Mouse (Mus musculus): Measurements from ENCODE around the gene M1ap. TPM values are rescaled to one million over a fixed set of nuclear protein-coding genes. Genes with fewer than 3 reads are reported as not detected.

M1ap gene
- polyA plus RNA-seq, 1 experiment from 2014 or later, result 12.7 TPM

DNA sequence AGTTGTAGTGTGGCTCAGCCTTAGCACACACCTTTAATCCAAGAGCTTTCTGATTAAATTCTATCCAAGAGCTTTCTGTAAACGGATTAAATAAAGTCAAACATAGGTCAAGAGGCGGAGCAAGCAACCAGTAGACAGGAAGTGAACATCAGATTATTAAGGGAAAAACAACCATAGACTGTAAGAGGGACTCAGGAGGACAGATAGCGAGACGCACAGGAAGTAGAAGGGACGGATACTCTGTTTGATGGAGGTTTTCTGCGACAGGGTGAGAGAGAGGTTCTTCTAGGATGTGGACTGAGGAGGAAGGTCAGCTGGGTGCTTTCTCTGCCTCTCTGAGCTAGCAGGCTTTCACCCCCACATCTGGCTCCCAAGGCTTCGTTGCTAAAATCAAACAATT is 63.3 kb downstream of the M1ap start:
- Histone ChIP-seq H3K9me3 (replicated peaks; ENCODE audit: control insufficient read depth, low read length) (no peaks in the 10 kb centered on the region), H3K27ac (ENCODE audit: low read length) (peak overlapping the region; percentile 76), H3K27me3 (ENCODE audit: control insufficient read depth, insufficient read depth, low read depth, low read length) (no peaks in the 10 kb centered on the region), H3K4me1 (ENCODE audit: control insufficient read depth, low read depth, low read length) (peaks cover 48% of the 10 kb centered on the region), H3K4me2 (ENCODE audit: low read depth, low read length) (peak overlapping the region; percentile 45), H3K9ac (ENCODE audit: low read depth, low read length) (peak overlapping the region; percentile 54), H3K4me3 (ENCODE audit: low read depth, low read length) (peak overlapping the region; percentile 32), H3K36me3 (ENCODE audit: control insufficient read depth, insufficient read depth) (no peaks in the 10 kb centered on the region)
- WGBS (ENCODE audit: insufficient replicate concordance), result 15% methylated on average over 7 of the region's 7 CpGs
- no peak for ATAC-seq (ENCODE audit: low read depth)

DNA sequence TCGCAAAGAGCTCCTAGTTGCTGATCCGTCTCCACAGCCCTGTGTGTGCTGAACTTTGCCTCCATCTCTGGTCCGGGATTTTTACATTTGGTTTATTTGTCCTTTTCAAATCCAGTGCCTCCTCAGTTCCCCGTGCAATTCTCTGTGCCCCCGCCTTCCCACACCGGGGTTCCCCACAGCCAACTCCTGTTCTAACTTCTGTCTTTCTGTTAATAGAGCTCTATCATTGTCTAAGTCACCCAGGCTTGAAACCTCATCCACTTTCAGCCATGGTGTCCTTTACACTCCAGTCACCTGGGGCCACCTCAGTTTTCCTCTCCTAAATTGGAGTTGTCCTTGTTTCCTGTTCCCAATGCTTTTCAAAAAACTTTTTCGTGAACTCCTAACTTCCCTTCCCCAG is 64.6 kb downstream of the M1ap start:
- Histone ChIP-seq H3K4me3 (ENCODE audit: low read depth, low read length) (no peak overlapping the region), H3K9ac (ENCODE audit: low read depth, low read length) (no peak overlapping the region), H3K27me3 (ENCODE audit: control insufficient read depth, insufficient read depth, low read depth, low read length) (no peaks in the 10 kb centered on the region), H3K27ac (ENCODE audit: low read length) (peak overlapping the region; percentile 49; the same call in 1 of the 2 replicates), H3K4me1 (ENCODE audit: control insufficient read depth, low read depth, low read length) (peaks cover 55% of the 10 kb centered on the region), H3K9me3 (replicated peaks; ENCODE audit: control insufficient read depth, low read length) (no peaks in the 10 kb centered on the region), H3K4me2 (ENCODE audit: low read depth, low read length) (no peak overlapping the region), H3K36me3 (ENCODE audit: control insufficient read depth, insufficient read depth) (no peaks in the 10 kb centered on the region)
- WGBS (ENCODE audit: insufficient replicate concordance), result 67% methylated on average over 7 of the region's 7 CpGs
- ATAC-seq (ENCODE audit: low read depth), result no peak

DNA sequence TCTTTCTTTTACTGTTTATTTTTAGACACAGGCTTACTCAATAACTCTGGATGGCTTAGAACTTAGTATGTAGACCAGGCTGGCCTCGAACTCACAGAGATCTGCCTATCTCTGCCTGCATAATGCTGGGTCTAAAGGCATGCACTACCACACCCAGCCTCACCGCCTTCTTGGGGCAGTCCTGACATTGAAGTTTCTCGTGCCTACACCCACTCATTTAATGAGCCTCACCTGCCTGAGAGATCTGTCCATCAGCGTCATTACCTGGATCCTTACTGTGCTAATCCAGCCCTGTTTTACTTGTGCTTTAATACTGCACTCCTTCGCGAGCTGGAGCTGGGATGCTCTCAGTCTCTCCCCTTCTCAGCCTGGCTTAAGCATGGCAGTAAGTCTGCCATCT is 65.1 kb downstream of the M1ap start:
- Histone ChIP-seq H3K9me3 (replicated peaks; ENCODE audit: control insufficient read depth, low read length) (no peaks in the 10 kb centered on the region), H3K27ac (ENCODE audit: low read length) (peak overlapping the region; percentile 98), H3K36me3 (ENCODE audit: control insufficient read depth, insufficient read depth) (no peaks in the 10 kb centered on the region), H3K4me2 (ENCODE audit: low read depth, low read length) (no peak overlapping the region), H3K4me1 (ENCODE audit: control insufficient read depth, low read depth, low read length) (peaks cover 57% of the 10 kb centered on the region), H3K27me3 (ENCODE audit: control insufficient read depth, insufficient read depth, low read depth, low read length) (no peaks in the 10 kb centered on the region), H3K9ac (ENCODE audit: low read depth, low read length) (no peak overlapping the region), H3K4me3 (ENCODE audit: low read depth, low read length) (no peak overlapping the region)
- 51% methylated on average over 6 of the region's 6 CpGs for WGBS (ENCODE audit: insufficient replicate concordance)
- ATAC-seq (ENCODE audit: low read depth), result no peak

DNA sequence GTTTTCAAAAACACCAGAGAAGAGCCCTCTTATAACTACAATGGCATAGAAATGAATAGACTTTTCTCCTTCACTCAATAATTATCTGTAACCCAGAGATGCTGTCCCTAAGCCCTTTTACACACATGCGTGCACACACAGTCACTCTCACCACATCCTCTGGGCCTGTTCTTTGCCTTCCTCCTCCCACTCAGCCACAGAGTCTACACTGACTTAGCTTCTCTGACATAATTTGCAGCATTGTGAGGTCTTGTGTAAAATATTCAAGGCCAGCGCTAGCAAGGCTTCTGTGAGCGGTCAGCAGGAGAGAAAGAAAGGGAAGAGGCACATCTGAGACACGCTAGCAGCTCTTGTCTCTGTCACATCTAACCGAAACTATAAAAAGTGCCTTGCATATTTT is 66.7 kb downstream of the M1ap start:
- Histone ChIP-seq H3K4me2 (ENCODE audit: low read depth, low read length) (peak overlapping the region; percentile 69), H3K27me3 (ENCODE audit: control insufficient read depth, insufficient read depth, low read depth, low read length) (no peaks in the 10 kb centered on the region), H3K27ac (ENCODE audit: low read length) (peak overlapping the region; percentile 98), H3K36me3 (ENCODE audit: control insufficient read depth, insufficient read depth) (no peaks in the 10 kb centered on the region), H3K9me3 (replicated peaks; ENCODE audit: control insufficient read depth, low read length) (no peaks in the 10 kb centered on the region), H3K9ac (ENCODE audit: low read depth, low read length) (peak overlapping the region; percentile 60), H3K4me3 (ENCODE audit: low read depth, low read length) (0 out of 2 replicates have a peak overlapping the region, but pooled peaks have one; percentile 6), H3K4me1 (ENCODE audit: control insufficient read depth, low read depth, low read length) (peaks cover 70% of the 10 kb centered on the region)
- WGBS (ENCODE audit: insufficient replicate concordance), result 37% methylated on average over 5 of the region's 5 CpGs
- no peak for ATAC-seq (ENCODE audit: low read depth)

DNA sequence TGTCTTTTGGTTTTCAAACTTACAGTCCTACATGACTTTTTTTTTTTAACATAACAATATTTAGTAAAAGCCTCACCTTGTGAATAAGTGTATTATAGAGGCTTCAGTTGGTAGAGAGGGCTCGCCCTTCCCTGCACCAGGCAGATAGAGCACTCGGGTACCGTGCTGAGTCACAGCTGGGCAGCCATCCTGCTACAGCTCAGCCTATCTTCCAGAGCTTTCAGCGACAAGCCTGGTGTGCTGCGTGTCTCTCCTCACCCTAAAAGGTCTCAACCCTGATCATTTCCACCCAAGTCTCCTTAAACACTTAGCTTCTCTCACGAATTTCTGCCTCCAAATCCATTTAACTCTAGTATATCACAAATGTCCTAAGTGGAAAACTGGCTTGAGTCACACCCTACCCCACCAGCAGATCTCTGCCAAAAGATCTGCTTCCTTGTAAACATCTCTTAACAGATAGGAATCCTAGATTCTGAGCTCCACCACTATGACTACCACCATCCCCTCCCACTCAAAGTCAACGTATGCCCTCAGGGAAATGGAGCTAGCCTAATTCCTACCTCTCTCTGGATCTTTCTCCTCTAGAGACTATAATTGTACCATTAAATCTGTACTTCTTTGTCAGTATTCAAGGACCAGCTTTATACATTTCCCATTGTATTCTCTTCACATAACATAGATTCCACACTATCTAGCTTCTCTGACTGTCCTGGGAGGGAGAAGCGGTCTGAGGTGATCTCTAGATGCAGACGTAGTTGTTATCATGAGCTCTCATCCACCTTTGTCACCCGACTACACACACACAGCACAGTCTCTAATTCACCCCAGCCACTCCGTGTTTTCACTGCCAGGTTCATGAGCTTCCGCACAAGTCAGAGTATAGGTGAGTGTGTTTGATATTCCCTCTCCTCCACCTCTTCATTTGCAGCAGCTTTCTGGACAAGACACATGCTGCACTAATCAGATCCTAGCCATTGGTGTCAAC is 68.1 kb downstream of the M1ap start:
- H3K27ac ChIP-seq (ENCODE audit: low read length), result peak overlapping the region; percentile 98
- peak; percentile 96 for ATAC-seq (ENCODE audit: low read depth)
- H3K9ac ChIP-seq (ENCODE audit: low read depth, low read length), result peak overlapping the region; percentile 60
- H3K36me3 ChIP-seq (ENCODE audit: control insufficient read depth, insufficient read depth), result no peaks in the 10 kb centered on the region
- H3K27me3 ChIP-seq (ENCODE audit: control insufficient read depth, insufficient read depth, low read depth, low read length), result no peaks in the 10 kb centered on the region
- peaks cover 81% of the 10 kb centered on the region for H3K4me1 ChIP-seq (ENCODE audit: control insufficient read depth, low read depth, low read length)
- H3K4me3 ChIP-seq (ENCODE audit: low read depth, low read length), result peak overlapping the region; percentile 47
- no peaks in the 10 kb centered on the region for H3K9me3 ChIP-seq (replicated peaks; ENCODE audit: control insufficient read depth, low read length)
- WGBS (ENCODE audit: insufficient replicate concordance), result 16% methylated on average over 12 of the region's 12 CpGs
- H3K4me2 ChIP-seq (ENCODE audit: low read depth, low read length), result peak overlapping the region; percentile 69

DNA sequence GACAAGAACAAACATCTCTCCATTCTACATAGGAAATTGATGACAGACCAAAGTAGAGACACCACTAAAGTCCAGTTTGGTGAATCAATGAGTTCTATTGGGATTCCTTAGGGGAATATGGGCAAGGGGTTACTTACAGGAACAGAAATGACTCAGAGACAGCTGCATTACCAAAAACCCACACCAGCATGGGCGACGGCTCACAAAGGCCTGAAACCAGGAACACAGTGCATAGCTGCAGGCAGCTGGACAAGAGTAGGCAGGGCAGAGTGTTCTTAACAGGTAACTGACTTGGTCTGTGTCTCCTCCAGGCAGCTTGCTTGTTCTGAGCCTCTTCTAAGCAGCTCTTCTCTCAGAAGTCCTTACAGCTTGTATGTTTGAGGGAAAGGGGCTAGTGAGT is 69.0 kb downstream of the M1ap start:
- Histone ChIP-seq H3K27ac (ENCODE audit: low read length) (peak overlapping the region; percentile 98), H3K4me3 (ENCODE audit: low read depth, low read length) (peak overlapping the region; percentile 41), H3K9me3 (replicated peaks; ENCODE audit: control insufficient read depth, low read length) (no peaks in the 10 kb centered on the region), H3K36me3 (ENCODE audit: control insufficient read depth, insufficient read depth) (no peaks in the 10 kb centered on the region), H3K9ac (ENCODE audit: low read depth, low read length) (peak overlapping the region; percentile 55), H3K27me3 (ENCODE audit: control insufficient read depth, insufficient read depth, low read depth, low read length) (no peaks in the 10 kb centered on the region), H3K4me1 (ENCODE audit: control insufficient read depth, low read depth, low read length) (peaks cover 81% of the 10 kb centered on the region), H3K4me2 (ENCODE audit: low read depth, low read length) (peak overlapping the region; percentile 69)
- 64% methylated on average over 2 of the region's 2 CpGs for WGBS (ENCODE audit: insufficient replicate concordance)
- no peak for ATAC-seq (ENCODE audit: low read depth)

DNA sequence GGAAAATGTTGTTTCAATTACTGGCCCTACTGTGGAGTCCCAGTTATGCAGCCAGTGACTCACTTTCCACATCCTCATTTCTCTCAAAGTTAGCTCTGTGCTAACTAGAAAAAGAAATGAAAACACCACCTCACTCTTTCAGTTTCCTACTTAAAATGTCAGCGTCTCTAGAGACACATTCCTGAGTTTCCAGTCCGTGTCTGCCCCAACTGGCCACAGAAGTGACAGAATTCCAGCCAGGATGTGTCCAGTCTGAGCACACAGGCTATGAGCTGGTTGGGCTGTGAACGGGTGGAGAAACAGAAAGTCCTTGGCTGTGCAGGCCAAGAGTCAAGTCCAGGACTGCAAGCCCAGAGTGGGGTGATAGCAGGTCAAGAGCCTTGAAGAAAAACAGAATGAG is 70.5 kb downstream of the M1ap start:
- no peak overlapping the region for H3K4me2 ChIP-seq (ENCODE audit: low read depth, low read length)
- H3K27ac ChIP-seq (ENCODE audit: low read length), result peak overlapping the region; percentile 76
- no peak overlapping the region for H3K9ac ChIP-seq (ENCODE audit: low read depth, low read length)
- H3K4me3 ChIP-seq (ENCODE audit: low read depth, low read length), result no peak overlapping the region
- 70% methylated on average over 3 of the region's 3 CpGs for WGBS (ENCODE audit: insufficient replicate concordance)
- peaks cover 83% of the 10 kb centered on the region for H3K4me1 ChIP-seq (ENCODE audit: control insufficient read depth, low read depth, low read length)
- no peak for ATAC-seq (ENCODE audit: low read depth)
- H3K36me3 ChIP-seq (ENCODE audit: control insufficient read depth, insufficient read depth), result no peaks in the 10 kb centered on the region
- no peaks in the 10 kb centered on the region for H3K27me3 ChIP-seq (ENCODE audit: control insufficient read depth, insufficient read depth, low read depth, low read length)
- no peaks in the 10 kb centered on the region for H3K9me3 ChIP-seq (replicated peaks; ENCODE audit: control insufficient read depth, low read length)

DNA sequence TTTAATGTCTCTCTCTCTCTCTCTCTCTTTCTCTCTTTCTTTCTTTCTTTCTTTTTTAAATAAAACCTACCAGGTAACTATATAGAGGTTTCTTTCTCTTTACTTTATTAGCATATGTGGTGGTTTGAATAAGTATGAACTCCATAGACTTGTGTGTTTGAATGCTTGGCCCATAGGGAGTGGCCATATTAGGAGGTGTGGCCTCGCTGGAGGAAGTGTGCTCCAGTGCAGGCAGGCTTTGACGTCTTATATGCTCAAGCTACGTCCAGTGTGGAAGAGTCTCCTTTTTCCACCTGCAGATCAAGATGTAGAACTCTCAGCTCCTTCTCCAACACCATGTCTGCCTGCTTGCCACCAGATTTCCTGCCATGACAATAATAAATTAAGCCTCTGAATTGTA is 72.3 kb downstream of the M1ap start:
- H3K4me2 ChIP-seq (ENCODE audit: low read depth, low read length), result no peak overlapping the region
- no peak overlapping the region for H3K9ac ChIP-seq (ENCODE audit: low read depth, low read length)
- no peaks in the 10 kb centered on the region for H3K36me3 ChIP-seq (ENCODE audit: control insufficient read depth, insufficient read depth)
- peak overlapping the region; percentile 83 for H3K27ac ChIP-seq (ENCODE audit: low read length)
- H3K4me3 ChIP-seq (ENCODE audit: low read depth, low read length), result no peak overlapping the region
- no peaks in the 10 kb centered on the region for H3K9me3 ChIP-seq (replicated peaks; ENCODE audit: control insufficient read depth, low read length)
- H3K27me3 ChIP-seq (ENCODE audit: control insufficient read depth, insufficient read depth, low read depth, low read length), result no peaks in the 10 kb centered on the region
- H3K4me1 ChIP-seq (ENCODE audit: control insufficient read depth, low read depth, low read length), result peaks cover 86% of the 10 kb centered on the region
- no peak for ATAC-seq (ENCODE audit: low read depth)
- WGBS (ENCODE audit: insufficient replicate concordance), result 59% methylated on average over 3 of the region's 3 CpGs

DNA sequence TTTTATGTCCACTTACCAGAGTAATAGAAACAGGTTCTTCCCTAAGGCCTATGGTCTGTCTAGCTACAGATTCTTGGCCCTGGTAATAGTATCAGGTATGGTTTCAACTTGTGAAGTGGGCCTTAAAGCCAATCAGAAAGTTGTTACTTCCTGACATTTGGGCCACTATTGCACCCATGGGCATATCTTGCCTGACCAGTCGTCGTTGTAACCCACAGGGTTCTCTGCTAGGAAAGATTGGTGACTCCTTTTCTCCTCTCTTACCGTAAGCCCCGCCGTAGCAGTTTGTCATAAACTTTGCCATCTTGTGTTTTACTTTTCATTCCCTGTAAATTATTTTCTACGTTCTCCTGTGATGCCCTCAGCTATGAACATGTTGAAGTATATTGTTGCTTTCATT is 73.4 kb downstream of the M1ap start:
- Histone ChIP-seq H3K4me2 (ENCODE audit: low read depth, low read length) (peak overlapping the region; percentile 31), H3K4me3 (ENCODE audit: low read depth, low read length) (no peak overlapping the region), H3K27ac (ENCODE audit: low read length) (peak overlapping the region; percentile 83), H3K4me1 (ENCODE audit: control insufficient read depth, low read depth, low read length) (peaks cover 88% of the 10 kb centered on the region), H3K9ac (ENCODE audit: low read depth, low read length) (peak overlapping the region; percentile 47), H3K27me3 (ENCODE audit: control insufficient read depth, insufficient read depth, low read depth, low read length) (no peaks in the 10 kb centered on the region), H3K36me3 (ENCODE audit: control insufficient read depth, insufficient read depth) (no peaks in the 10 kb centered on the region), H3K9me3 (replicated peaks; ENCODE audit: control insufficient read depth, low read length) (no peaks in the 10 kb centered on the region)
- peak; percentile 61 for ATAC-seq (ENCODE audit: low read depth)
- WGBS (ENCODE audit: insufficient replicate concordance), result 29% methylated on average over 6 of the region's 6 CpGs

All from liver, embryonic 16.5 days (tissue).